Mouse (Mus musculus): ENCODE data around the gene Plpp3. TPM values are rescaled to one million over a fixed set of nuclear protein-coding genes. Genes with fewer than 3 reads are reported as not detected.

The Plpp3 gene
- polyA plus RNA-seq (2014; fragmentation: Illumina TruSeq; extraction: RNeasy Lipid Tissue Mini Kit (QIAGEN cat#74804); ENCODE audit: low read depth, low replicate concordance) = 102 TPM

GRCm38 (mm10) chr4:105157276-105158168, at the start of gene Plpp3:
TSS of gene Plpp3 (plus strand) at chr4:105157347.

GRCm38 (mm10) chr4:105109199-105109989, 47.8 kb upstream of the Plpp3 start, which contains the start of gene Prkaa2:
TSS of gene Prkaa2 (minus strand) at chr4:105109890.

Other genes starting within 250 kb of the Plpp3 start
- gene Fyb2, start 243.9 kb upstream of the Plpp3 start, polyA plus RNA-seq (2014; fragmentation: Illumina TruSeq; extraction: RNeasy Lipid Tissue Mini Kit (QIAGEN cat#74804); ENCODE audit: low read depth, low replicate concordance) = 8.7 TPM
- gene Prkaa2, start 47.5 kb upstream of the Plpp3 start, polyA plus RNA-seq (2014; fragmentation: Illumina TruSeq; extraction: RNeasy Lipid Tissue Mini Kit (QIAGEN cat#74804); ENCODE audit: low read depth, low replicate concordance) = 38.9 TPM